Mouse (Mus musculus): ENCODE measurements around the gene Lrrc4. TPM values are rescaled to one million over a fixed set of nuclear protein-coding genes. Genes with fewer than 3 reads are reported as not detected.

The Lrrc4 gene
- polyA plus RNA-seq, 1 experiment: 51.6 TPM

DNA sequence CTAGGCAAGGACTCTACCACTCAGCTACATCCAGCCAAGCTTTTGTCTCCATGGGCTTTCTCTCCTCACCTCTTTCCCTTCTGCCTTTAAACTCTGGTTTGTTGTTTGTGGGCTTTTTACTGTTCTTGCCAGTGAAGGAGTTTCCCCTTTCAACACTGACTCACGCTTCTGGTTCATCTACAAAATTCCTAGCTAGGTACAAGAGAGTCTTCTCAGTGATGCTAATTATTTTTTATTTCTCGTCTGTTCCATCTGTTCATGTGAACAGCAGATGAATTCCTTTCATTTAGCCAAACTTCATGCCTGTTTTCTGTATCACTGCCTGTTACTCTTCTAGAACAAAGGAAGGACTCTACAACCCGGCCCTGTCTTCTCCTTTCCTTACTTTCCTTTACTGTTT is 215.6 kb downstream of the Lrrc4 start:
- peaks cover 20% of the 10 kb centered on the region for H3K4me1 ChIP-seq (ENCODE audit: control insufficient read depth, insufficient read depth, low read length)
- H3K4me3 ChIP-seq (replicated peaks; ENCODE audit: insufficient read depth, low read depth, low read length): no peak overlapping the region
- TF ChIP-seq CTCF (IDR thresholded peaks at IDR 0.05; ENCODE audit: borderline replicate concordance, insufficient read depth, low read depth, low read length) (no peak), POLR2A (IDR thresholded peaks at IDR 0.05; ENCODE audit: borderline replicate concordance, insufficient read depth, low read length) (no peak)
- peak overlapping the region; percentile 1; the same call in 1 of the 2 replicates for H3K27ac ChIP-seq (ENCODE audit: insufficient read depth, low read length)
- peak in 1 of 2 experiments; percentile 21 for DNase-seq
- WGBS: 33% methylated on average over 3 of the region's 3 CpGs
- H3K27me3 ChIP-seq (ENCODE audit: control insufficient read depth, insufficient read depth, low read length): no peaks in the 10 kb centered on the region

DNA sequence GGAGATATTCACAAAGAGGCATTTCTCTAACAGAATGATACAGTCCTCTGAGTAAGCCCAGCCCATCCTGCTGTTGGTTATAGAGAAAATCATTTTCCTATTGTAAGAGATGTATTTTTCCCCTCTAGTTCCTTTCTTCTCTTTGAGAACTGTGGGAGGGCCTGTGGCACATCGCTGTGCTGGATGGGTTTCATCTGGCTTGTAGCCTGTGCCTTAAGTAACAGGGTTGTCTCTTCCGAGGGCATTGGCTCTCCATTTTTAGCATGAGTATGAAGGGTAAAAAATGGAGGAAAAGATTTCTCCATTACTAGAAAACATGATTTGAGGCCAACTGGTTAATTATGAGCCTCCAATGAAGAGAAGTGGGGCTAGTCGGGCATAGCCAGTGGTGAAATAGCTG is 216.1 kb downstream of the Lrrc4 start:
- 40% methylated on average over 3 of the region's 3 CpGs for WGBS
- DNase-seq: peak in 1 of 2 experiments; percentile 38
- H3K4me3 ChIP-seq (replicated peaks; ENCODE audit: insufficient read depth, low read depth, low read length): no peak overlapping the region
- peaks cover 20% of the 10 kb centered on the region for H3K4me1 ChIP-seq (ENCODE audit: control insufficient read depth, insufficient read depth, low read length)
- TF ChIP-seq POLR2A (IDR thresholded peaks at IDR 0.05; ENCODE audit: borderline replicate concordance, insufficient read depth, low read length) (no peak), CTCF (IDR thresholded peaks at IDR 0.05; ENCODE audit: borderline replicate concordance, insufficient read depth, low read depth, low read length) (no peak)
- no peaks in the 10 kb centered on the region for H3K27me3 ChIP-seq (ENCODE audit: control insufficient read depth, insufficient read depth, low read length)
- H3K27ac ChIP-seq (ENCODE audit: insufficient read depth, low read length): peak overlapping the region; percentile 1; the same call in 1 of the 2 replicates

- no peak for TF ChIP-seq POLR2A (IDR thresholded peaks at IDR 0.05; ENCODE audit: borderline replicate concordance, insufficient read depth, low read length)
- no peak for TF ChIP-seq CTCF (IDR thresholded peaks at IDR 0.05; ENCODE audit: borderline replicate concordance, insufficient read depth, low read depth, low read length)
- 0 out of 2 replicates have a peak overlapping the region, but pooled peaks have one; percentile 4 for H3K27ac ChIP-seq (ENCODE audit: insufficient read depth, low read length)
- WGBS: 82% methylated on average over 4 of the region's 4 CpGs
- H3K4me1 ChIP-seq (ENCODE audit: control insufficient read depth, insufficient read depth, low read length): peaks cover 20% of the 10 kb centered on the region
- no peaks in the 10 kb centered on the region for H3K27me3 ChIP-seq (ENCODE audit: control insufficient read depth, insufficient read depth, low read length)
- H3K4me3 ChIP-seq (replicated peaks; ENCODE audit: insufficient read depth, low read depth, low read length): no peak overlapping the region
- no peak for DNase-seq
Measured at GRCm38 (mm10) chr6:28614856-28615255, 216.7 kb downstream of the Lrrc4 start.

DNA sequence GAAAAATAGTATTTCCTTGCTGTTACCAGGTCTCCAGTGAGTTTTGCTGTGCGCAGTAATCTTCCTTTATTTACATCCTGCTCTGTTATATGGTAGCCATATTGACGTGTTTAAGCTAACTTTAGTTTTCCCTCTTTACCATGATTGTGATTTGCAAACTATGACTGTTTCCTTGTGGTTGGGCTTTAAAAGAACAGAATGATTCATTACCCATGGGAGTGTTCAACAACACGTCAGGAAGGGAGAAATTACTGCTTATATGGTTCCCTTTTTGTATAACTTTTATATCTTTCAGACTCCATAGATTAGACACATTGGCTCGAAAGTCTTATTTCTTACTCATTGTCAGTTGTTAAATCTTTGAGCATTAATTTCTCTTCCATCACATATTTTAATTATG is 218.1 kb downstream of the Lrrc4 start:
- WGBS: 95% methylated on average over 4 of the region's 4 CpGs
- Histone ChIP-seq H3K4me1 (ENCODE audit: control insufficient read depth, insufficient read depth, low read length) (peaks cover 14% of the 10 kb centered on the region), H3K27me3 (ENCODE audit: control insufficient read depth, insufficient read depth, low read length) (no peaks in the 10 kb centered on the region), H3K27ac (ENCODE audit: insufficient read depth, low read length) (no peak overlapping the region), H3K4me3 (replicated peaks; ENCODE audit: insufficient read depth, low read depth, low read length) (no peak overlapping the region)
- DNase-seq: no peak
- TF ChIP-seq POLR2A (IDR thresholded peaks at IDR 0.05; ENCODE audit: borderline replicate concordance, insufficient read depth, low read length): no peak

Other genes starting within 250 kb of the Lrrc4 start
- not detected in 2 replicates for gene Lep, start 228.5 kb upstream of the Lrrc4 start, polyA plus RNA-seq (2012; rRNA removed)

Data from cerebellum, adult 2 months (tissue).